Mouse (Mus musculus): ENCODE measurements around the gene Pde8a. TPM values are rescaled to one million over a fixed set of nuclear protein-coding genes. Genes with fewer than 3 reads are reported as not detected.

Pde8a gene
- polyA plus RNA-seq, 1 experiment: 2.9 TPM

DNA sequence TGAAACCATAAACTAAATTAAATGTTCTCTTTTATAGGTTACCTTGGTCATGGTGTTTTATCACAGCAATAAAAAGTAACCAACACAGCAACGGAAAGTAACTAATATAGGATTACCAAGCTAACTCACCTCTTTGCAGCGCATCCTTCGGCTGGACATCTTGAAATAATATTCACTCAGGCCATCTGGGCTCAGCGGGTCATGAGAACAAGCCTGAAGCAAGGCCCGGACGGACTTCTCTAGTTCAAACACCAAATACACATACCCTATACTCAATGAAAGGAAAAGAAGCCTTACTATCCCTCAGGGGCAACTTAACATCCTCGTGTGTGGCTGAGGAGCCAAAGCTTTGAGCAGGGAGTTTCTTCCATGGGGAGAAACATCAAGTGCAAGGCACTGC is 142.3 kb downstream of the Pde8a start:
- Histone ChIP-seq H3K27me3 (replicated peaks) (peaks cover 45% of the 10 kb centered on the region), H3K4me3 (replicated peaks) (no peak overlapping the region), H3K4me1 (peaks cover 3% of the 10 kb centered on the region; the same call in 1 of the 2 replicates), H3K36me3 (replicated peaks; ENCODE audit: low read length) (no peaks in the 10 kb centered on the region), H3K9me3 (no peaks in the 10 kb centered on the region)
- TF ChIP-seq GATA1 (IDR thresholded peaks at IDR 0.05; ENCODE audit: borderline replicate concordance, low read length) (no peak), FLI1 (IDR thresholded peaks at IDR 0.05; ENCODE audit: low read length) (no peak)

DNA sequence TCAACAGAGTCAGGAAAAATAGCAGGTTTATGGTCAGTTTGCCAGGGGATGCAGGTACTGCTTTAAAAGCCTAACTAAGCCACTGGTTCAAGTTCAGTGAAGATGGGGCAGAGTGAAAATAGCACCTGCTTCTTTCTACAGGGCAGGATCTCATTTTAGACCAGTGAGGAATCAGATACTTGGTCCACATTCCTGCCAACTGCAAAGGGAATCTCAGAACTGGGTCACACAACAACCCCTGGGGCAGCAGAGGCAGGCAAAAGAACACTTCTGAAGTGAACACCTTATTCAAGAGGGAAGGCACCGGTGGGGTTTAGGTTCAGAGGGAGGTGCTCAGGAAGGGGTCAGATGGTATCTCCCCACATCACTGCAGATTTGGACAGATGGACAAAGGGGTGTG is 143.0 kb downstream of the Pde8a start:
- Histone ChIP-seq H3K4me3 (replicated peaks) (no peak overlapping the region), H3K36me3 (replicated peaks; ENCODE audit: low read length) (no peaks in the 10 kb centered on the region), H3K9me3 (no peaks in the 10 kb centered on the region), H3K27me3 (replicated peaks) (peaks cover 46% of the 10 kb centered on the region), H3K4me1 (peaks cover 3% of the 10 kb centered on the region; the same call in 1 of the 2 replicates)
- TF ChIP-seq GATA1 (IDR thresholded peaks at IDR 0.05; ENCODE audit: borderline replicate concordance, low read length) (no peak), FLI1 (IDR thresholded peaks at IDR 0.05; ENCODE audit: low read length) (no peak)

DNA sequence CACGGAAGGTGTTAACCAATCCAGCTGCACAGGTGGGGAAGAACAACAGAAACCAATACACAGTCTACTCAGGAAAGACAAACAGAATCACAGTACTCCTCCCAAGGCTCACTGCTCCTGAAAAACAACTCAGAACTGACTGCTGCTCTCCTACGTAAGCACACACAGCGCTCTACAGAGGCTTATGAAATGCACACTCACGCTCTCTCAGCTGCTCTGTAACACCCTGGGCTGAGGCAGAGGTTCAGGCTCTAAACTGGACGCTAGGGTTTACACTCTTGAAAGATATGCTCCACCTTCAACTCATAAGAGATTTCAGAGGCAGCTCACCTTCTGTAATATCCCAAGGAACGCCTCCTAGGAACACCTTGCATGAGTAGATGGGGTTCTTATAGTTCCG is 143.6 kb downstream of the Pde8a start:
- Histone ChIP-seq H3K9me3 (no peaks in the 10 kb centered on the region), H3K4me3 (replicated peaks) (no peak overlapping the region), H3K27me3 (replicated peaks) (peaks cover 40% of the 10 kb centered on the region), H3K36me3 (replicated peaks; ENCODE audit: low read length) (no peaks in the 10 kb centered on the region), H3K4me1 (peaks cover 3% of the 10 kb centered on the region; the same call in 1 of the 2 replicates)
- TF ChIP-seq FLI1 (IDR thresholded peaks at IDR 0.05; ENCODE audit: low read length) (no peak), GATA1 (IDR thresholded peaks at IDR 0.05; ENCODE audit: borderline replicate concordance, low read length) (no peak)

DNA sequence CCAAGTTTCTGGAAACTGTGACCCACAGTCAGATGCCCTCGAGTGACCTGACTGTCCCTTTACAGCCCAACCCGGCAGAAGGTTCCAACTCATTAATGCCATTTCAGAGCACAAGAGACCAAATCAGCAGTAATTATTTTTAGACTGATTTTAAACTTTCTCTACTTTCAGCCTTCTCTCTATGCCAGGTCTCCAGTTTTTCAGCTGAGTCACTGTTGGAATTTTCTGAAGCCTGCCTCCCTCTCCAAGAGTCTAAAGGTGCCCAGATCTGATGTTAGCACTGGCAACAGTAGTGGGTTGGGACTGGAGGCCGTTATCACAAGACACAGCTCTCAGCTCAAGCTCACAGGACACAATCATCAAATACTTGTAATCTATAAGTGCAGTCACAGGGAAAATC is 154.6 kb downstream of the Pde8a start:
- Histone ChIP-seq H3K4me3 (replicated peaks) (no peak overlapping the region), H3K27me3 (replicated peaks) (peaks cover 40% of the 10 kb centered on the region), H3K36me3 (replicated peaks; ENCODE audit: low read length) (no peaks in the 10 kb centered on the region), H3K9me3 (no peaks in the 10 kb centered on the region), H3K4me1 (peaks cover 10% of the 10 kb centered on the region)
- TF ChIP-seq FLI1 (IDR thresholded peaks at IDR 0.05; ENCODE audit: low read length) (no peak), GATA1 (IDR thresholded peaks at IDR 0.05; ENCODE audit: borderline replicate concordance, low read length) (no peak)

DNA sequence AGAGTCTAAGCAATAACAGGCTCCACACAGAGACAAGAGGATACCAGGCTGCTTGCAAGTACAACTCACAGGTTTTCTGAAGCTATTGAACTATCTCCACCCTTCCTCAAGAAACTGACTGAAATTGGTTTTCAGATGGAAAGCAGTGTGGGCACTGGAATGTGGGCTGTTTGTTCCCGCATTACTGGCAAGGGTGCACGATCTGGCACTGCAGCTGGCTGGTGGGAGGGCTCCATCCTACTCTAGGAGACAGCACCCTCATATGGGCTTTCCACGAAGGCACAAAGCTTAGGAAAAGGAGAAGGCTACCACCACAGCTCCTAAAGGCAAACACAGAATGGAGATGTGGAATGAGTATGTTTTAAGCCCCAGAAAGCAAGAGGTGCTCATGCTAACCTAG is 156.3 kb downstream of the Pde8a start:
- no peak overlapping the region for H3K4me3 ChIP-seq (replicated peaks)
- no peaks in the 10 kb centered on the region for H3K36me3 ChIP-seq (replicated peaks; ENCODE audit: low read length)
- peaks cover 41% of the 10 kb centered on the region for H3K27me3 ChIP-seq (replicated peaks)
- no peaks in the 10 kb centered on the region for H3K9me3 ChIP-seq
- TF ChIP-seq GATA1 (IDR thresholded peaks at IDR 0.05; ENCODE audit: borderline replicate concordance, low read length) (no peak), FLI1 (IDR thresholded peaks at IDR 0.05; ENCODE audit: low read length) (no peak)
- peaks cover 10% of the 10 kb centered on the region for H3K4me1 ChIP-seq

DNA sequence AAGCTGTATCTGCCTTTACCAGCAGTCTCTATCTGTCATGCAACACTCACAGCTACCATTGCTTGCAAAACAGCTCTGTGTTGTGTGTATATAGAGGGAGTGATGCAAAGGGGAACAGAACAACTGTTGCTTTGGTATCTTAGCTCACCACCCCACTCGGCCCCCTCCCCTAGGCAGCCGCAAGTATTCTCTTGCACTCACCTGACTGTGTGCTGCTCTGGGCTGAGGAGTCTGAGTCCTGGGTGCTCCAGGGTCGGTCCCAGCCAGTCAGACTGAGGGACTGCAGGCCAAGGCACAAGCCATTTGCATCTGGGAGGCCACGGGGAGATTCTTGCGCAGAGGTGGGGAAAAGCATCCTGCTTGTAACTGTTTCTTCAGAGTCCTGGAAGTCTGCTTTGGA is 158.4 kb downstream of the Pde8a start:
- peaks cover 37% of the 10 kb centered on the region for H3K27me3 ChIP-seq (replicated peaks)
- H3K4me1 ChIP-seq: peaks cover 10% of the 10 kb centered on the region
- TF ChIP-seq FLI1 (IDR thresholded peaks at IDR 0.05; ENCODE audit: low read length): no peak
- TF ChIP-seq GATA1 (IDR thresholded peaks at IDR 0.05; ENCODE audit: borderline replicate concordance, low read length): no peak
- no peak overlapping the region for H3K4me3 ChIP-seq (replicated peaks)
- H3K36me3 ChIP-seq (replicated peaks; ENCODE audit: low read length): no peaks in the 10 kb centered on the region
- H3K9me3 ChIP-seq: no peaks in the 10 kb centered on the region

DNA sequence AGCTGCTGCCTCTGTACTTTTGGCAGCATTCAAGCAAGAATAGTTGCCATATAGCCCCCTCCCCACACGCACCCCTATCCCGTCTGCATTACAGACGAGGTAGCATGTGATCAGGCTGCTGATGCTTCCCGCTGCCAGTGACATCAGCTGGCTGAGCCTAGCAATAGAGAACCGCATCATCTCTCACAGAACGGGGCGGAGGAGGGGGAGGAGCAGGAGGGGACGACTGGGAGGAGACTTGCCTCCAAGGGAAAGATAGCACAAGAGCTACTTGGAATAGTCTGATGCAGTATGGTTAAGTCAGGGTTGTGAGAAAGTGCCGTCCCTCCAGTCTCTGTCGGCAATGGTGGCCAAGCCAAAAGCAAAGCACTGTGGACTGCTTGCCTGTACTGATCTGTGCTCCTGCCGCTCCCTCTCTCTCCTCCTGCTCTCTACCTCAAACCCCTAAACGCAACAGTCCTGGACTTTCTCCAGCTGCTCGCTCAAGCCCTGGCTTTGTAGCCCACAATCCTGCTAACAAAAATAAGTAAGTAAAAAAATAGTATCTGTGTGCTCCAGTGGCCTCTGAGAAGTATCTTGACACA is 159.0 kb downstream of the Pde8a start:
- peaks cover 10% of the 10 kb centered on the region for H3K4me1 ChIP-seq
- TF ChIP-seq FLI1 (IDR thresholded peaks at IDR 0.05; ENCODE audit: low read length) (no peak), GATA1 (IDR thresholded peaks at IDR 0.05; ENCODE audit: borderline replicate concordance, low read length) (no peak)
- no peaks in the 10 kb centered on the region for H3K36me3 ChIP-seq (replicated peaks; ENCODE audit: low read length)
- peaks cover 36% of the 10 kb centered on the region for H3K27me3 ChIP-seq (replicated peaks)
- peak overlapping the region; percentile 72 for H3K4me3 ChIP-seq (replicated peaks)
- H3K9me3 ChIP-seq: no peaks in the 10 kb centered on the region

DNA sequence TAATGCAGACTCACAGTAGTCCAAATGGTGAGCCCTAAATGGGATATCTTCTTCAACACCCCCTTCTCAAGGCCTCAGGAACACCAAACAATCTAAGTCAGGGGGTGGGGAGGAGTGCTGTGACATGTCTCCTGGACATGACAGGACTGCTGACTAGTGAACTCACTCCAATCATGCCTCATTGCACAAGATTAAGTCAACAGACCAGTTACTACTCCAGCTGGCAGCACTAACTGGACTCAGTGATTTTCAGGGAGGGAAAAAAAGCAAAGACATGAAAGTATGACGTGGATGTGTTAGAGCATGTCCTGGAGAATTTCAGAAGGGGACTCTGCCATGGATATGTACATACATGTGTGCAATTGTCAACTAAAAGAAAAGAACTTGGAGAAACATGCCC is 166.0 kb downstream of the Pde8a start:
- no peaks in the 10 kb centered on the region for H3K4me1 ChIP-seq
- peaks cover 17% of the 10 kb centered on the region for H3K27me3 ChIP-seq (replicated peaks)
- H3K4me3 ChIP-seq (replicated peaks): no peak overlapping the region
- H3K9me3 ChIP-seq: no peaks in the 10 kb centered on the region
- TF ChIP-seq FLI1 (IDR thresholded peaks at IDR 0.05; ENCODE audit: low read length) (no peak), GATA1 (IDR thresholded peaks at IDR 0.05; ENCODE audit: borderline replicate concordance, low read length) (no peak)
- no peaks in the 10 kb centered on the region for H3K36me3 ChIP-seq (replicated peaks; ENCODE audit: low read length)

Other genes with a start within 250 kb of the Pde8a start
- 22.2 and 27.5 TPM in 2 replicates for gene Zfp592, start 219.9 kb upstream of the Pde8a start, polyA plus RNA-seq (2012; ENCODE audit: insufficient read depth, low replicate concordance)
- gene Alpk3, start 156.0 kb upstream of the Pde8a start, polyA plus RNA-seq (2012; ENCODE audit: insufficient read depth, low replicate concordance): 0.65 and 1.6 TPM in 2 replicates
- not detected in 2 replicates for gene Slc28a1, start 98.8 kb upstream of the Pde8a start, polyA plus RNA-seq (2012; ENCODE audit: insufficient read depth, low replicate concordance)
- gene Rps17, start 131.7 kb downstream of the Pde8a start, polyA plus RNA-seq (2012; ENCODE audit: insufficient read depth, low replicate concordance): 57.3 and 223 TPM in 2 replicates
- not detected in 2 replicates for gene Cpeb1, start 241.9 kb downstream of the Pde8a start, polyA plus RNA-seq (2012; ENCODE audit: insufficient read depth, low replicate concordance)

All from megakaryocyte, embryonic 14.5 days (primary cell).